Mouse (Mus musculus) embryonic stem cell, embryonic (primary cell): ENCODE data around the gene Rasgrp1.

ENCODE experiments used
- CTCF ChIA-PET, 4 experiments: fragments of 300-600 bp in 2 of 4; fragments of 350-600 bp in 2 of 4; sonication (Branson Sonifier 250); formaldehyde crosslinking; loops; one replicate each; lab custom pipeline; 2022; ENCODE audit warnings: inconsistent platforms in 2 of 4; lab: Charles Lee
- POLR2A ChIA-PET, 4 experiments: fragments of 300-600 bp in 2 of 4; fragments of 350-600 bp in 2 of 4; sonication (Branson Sonifier 250); formaldehyde crosslinking; loops; one replicate each; lab custom pipeline; 2022; ENCODE audit warnings: antibody characterized with exemption in 4 of 4, inconsistent platforms in 1 of 4; lab: Charles Lee

Rasgrp1 gene

GRCm38 (mm10) chr2:117303391-117304350 is 39.1 kb downstream of the Rasgrp1 start:
- POLR2A ChIA-PET = interaction anchor here in 1 of 4 experiments (0.6 to 0.8 kb wide), 2 partner anchors 13 to 127 kb away, joined by 3 read pairs; no protein-coding TSS in a partner anchor
- CTCF ChIA-PET = interaction anchor here in 1 of 4 experiments (0.6 kb wide), 1 partner anchor 28 kb away, joined by 3 read pairs; no protein-coding TSS in a partner anchor

GRCm38 (mm10) chr2:117299596-117300448 is 43.0 kb downstream of the Rasgrp1 start:
- ChIA-PET CTCF (no interaction called here), POLR2A (interaction anchor here in 2 of 4 experiments (0.9 to 1.6 kb wide), 4 partner anchors 8 to 179 kb away, joined by 3 to 4 read pairs (median 3); no protein-coding TSS in a partner anchor)

- CTCF ChIA-PET = no interaction called here
- POLR2A ChIA-PET = no interaction called here
These were observed 54.5 kb downstream of the Rasgrp1 start for GRCm38 (mm10) chr2:117288291-117288690.

- POLR2A ChIA-PET = interaction anchor here in 2 of 4 experiments (0.5 to 1.2 kb wide), 5 partner anchors 9 to 244 kb away, joined by 3 to 5 read pairs (median 3); no protein-coding TSS in a partner anchor
- CTCF ChIA-PET = interaction anchor here (0.5 to 2.2 kb wide), 33 partner anchors 8 to 425 kb away, joined by 3 to 9 read pairs (median 4); partner anchors contain the start of genes Fam98b (in 2 of the 4) and Rasgrp1 (in 1 of the 4)
These were observed 78.9 kb downstream of the Rasgrp1 start for GRCm38 (mm10) chr2:117263786-117264408.

GRCm38 (mm10) chr2:117262184-117262583 is 80.6 kb downstream of the Rasgrp1 start:
- ChIA-PET POLR2A (no interaction called here), CTCF (interaction anchor here in 2 of 4 experiments (0.7 to 1.0 kb wide), 2 partner anchors 81 to 340 kb away, joined by 3 read pairs; partner anchors contain the start of gene Rasgrp1 (in 1 of the 2))

GRCm38 (mm10) chr2:117257617-117258016 is 85.2 kb downstream of the Rasgrp1 start:
- POLR2A ChIA-PET = no interaction called here
- CTCF ChIA-PET = interaction anchor here in 1 of 4 experiments (1.0 kb wide), 1 partner anchor 74 kb away, joined by 3 read pairs; no protein-coding TSS in a partner anchor

GRCm38 (mm10) chr2:117255415-117255814 is 87.4 kb downstream of the Rasgrp1 start:
- CTCF ChIA-PET = interaction anchor here in 1 of 4 experiments (0.6 kb wide), 1 partner anchor 141 kb away, joined by 4 read pairs; no protein-coding TSS in a partner anchor
- POLR2A ChIA-PET = no interaction called here

- CTCF ChIA-PET = interaction anchor here in 3 of 4 experiments (0.8 to 2.0 kb wide), 8 partner anchors 14 to 356 kb away, joined by 3 to 9 read pairs (median 6); no protein-coding TSS in a partner anchor
- POLR2A ChIA-PET = interaction anchor here (0.7 to 1.3 kb wide), 5 partner anchors 19 to 130 kb away, joined by 3 to 4 read pairs (median 4); no protein-coding TSS in a partner anchor
These were observed 92.7 kb downstream of the Rasgrp1 start for GRCm38 (mm10) chr2:117250001-117250510.

GRCm38 (mm10) chr2:117249255-117250000 is 93.4 kb downstream of the Rasgrp1 start, which contains the start of gene Fam98b:
Gene Fam98b, plus strand, starts transcription at chr2:117249739.
- CTCF ChIA-PET = interaction anchor here in 3 of 4 experiments (0.6 to 2.0 kb wide), 9 partner anchors 15 to 355 kb away, joined by 3 to 9 read pairs (median 5); no protein-coding TSS in a partner anchor
- POLR2A ChIA-PET = interaction anchor here (0.5 to 1.4 kb wide), 7 partner anchors 18 to 480 kb away, joined by 3 to 5 read pairs (median 4); no protein-coding TSS in a partner anchor

- POLR2A ChIA-PET = no interaction called here
- CTCF ChIA-PET = interaction anchor here in 1 of 4 experiments (2.2 kb wide), 1 partner anchor 11 kb away, joined by 6 read pairs; no protein-coding TSS in a partner anchor
These were observed 100.8 kb downstream of the Rasgrp1 start for GRCm38 (mm10) chr2:117241953-117242352.

GRCm38 (mm10) chr2:117231257-117231656 is 111.5 kb downstream of the Rasgrp1 start:
- ChIA-PET POLR2A (interaction anchor here (0.6 to 2.0 kb wide), 21 partner anchors 8 to 381 kb away, joined by 3 to 9 read pairs (median 3); partner anchors contain the start of gene Fam98b (in 2 of the 4)), CTCF (interaction anchor here (0.5 to 4.7 kb wide), 77 partner anchors 8 to 935 kb away, joined by 3 to 80 read pairs (median 5); partner anchors contain the start of gene Fam98b (in 2 of the 4))

- ChIA-PET CTCF (interaction anchor here (0.9 to 4.7 kb wide), 30 partner anchors 8 to 392 kb away, joined by 3 to 80 read pairs (median 10); no protein-coding TSS in a partner anchor), POLR2A (interaction anchor here (0.8 to 2.0 kb wide), 8 partner anchors 9 to 333 kb away, joined by 3 to 7 read pairs (median 3); partner anchors contain the start of gene Fam98b (in 1 of the 4))
These were observed 112.5 kb downstream of the Rasgrp1 start for GRCm38 (mm10) chr2:117230261-117230660.
